In genomic region chr11:96956009-96956724, GRCm38 (mm10) we compare ENCODE assay signal across 10 mouse cellular contexts. TPM values are rescaled to one million over a fixed set of nuclear protein-coding genes. Genes with fewer than 3 reads are reported as not detected.
DNase-seq lines count a peak whose midpoint lies in the region; ATAC-seq and TF ChIP-seq lines count a peak whose summit lies in the region.
"Had no signal": no experiment of that assay in that cellular context is flagged by ENCODE, and none has a peak within 500 bp of the region (broad histone marks: within the 10 kb centered on the region; RNA-seq: fewer than 3 reads in every experiment).

No protein-coding gene starts in this region.

- WGBS in kidney, postnatal 0 days, result 62% methylated on average over 20 of the region's 20 CpGs
- 59% methylated on average over 20 of the region's 20 CpGs for WGBS in embryonic facial prominence, embryonic 11.5 days
- WGBS in liver, embryonic 11.5 days, result 50% methylated on average over 20 of the region's 20 CpGs
- 69% methylated on average over 20 of the region's 20 CpGs for WGBS in neural tube, embryonic 15.5 days

- no peak overlapping the region for H3K4me2 ChIP-seq in kidney, postnatal 0 days (ENCODE audit: low read length)
- no peak overlapping the region for H3K4me2 ChIP-seq in embryonic facial prominence, embryonic 11.5 days (ENCODE audit: low read depth, low read length)
- H3K4me2 ChIP-seq in liver, embryonic 11.5 days, result peak overlapping the region; percentile 40
- no peak overlapping the region for H3K4me2 ChIP-seq in neural tube, embryonic 15.5 days

- no peak overlapping the region for H3K4me3 ChIP-seq in kidney, postnatal 0 days (replicated peaks; ENCODE audit: low read depth, low read length)
- H3K4me3 ChIP-seq in G1E (ENCODE audit: low read depth, low read length), result peak overlapping the region; percentile 61; the same call in 1 of the 2 replicates
- H3K4me3 ChIP-seq in embryonic facial prominence, embryonic 11.5 days (ENCODE audit: low read depth, low read length), result no peak overlapping the region
- H3K4me3 ChIP-seq in liver, embryonic 11.5 days (ENCODE audit: low read depth, low read length), result no peak overlapping the region
- H3K4me3 ChIP-seq in neural tube, embryonic 15.5 days (replicated peaks), result no peak overlapping the region

- H3K9me3 ChIP-seq in kidney, postnatal 0 days (replicated peaks; ENCODE audit: low read length), result no peaks in the 10 kb centered on the region
- no peaks in the 10 kb centered on the region for H3K9me3 ChIP-seq in G1E (replicated peaks)
- H3K9me3 ChIP-seq in embryonic facial prominence, embryonic 11.5 days (replicated peaks; ENCODE audit: control insufficient read depth, low read length), result no peaks in the 10 kb centered on the region
- no peaks in the 10 kb centered on the region for H3K9me3 ChIP-seq in liver, embryonic 11.5 days (ENCODE audit: control insufficient read depth, low read length)
- no peaks in the 10 kb centered on the region for H3K9me3 ChIP-seq in neural tube, embryonic 15.5 days (replicated peaks)

- no peak for ATAC-seq in kidney, postnatal 0 days (replicated peaks; ENCODE audit: low FRiP score, low read depth)
- peak; percentile 77 for ATAC-seq in G1E (ENCODE audit: extremely low read depth, insufficient number of reproducible peaks, low FRiP score, poor library complexity, severe bottlenecking)
- ATAC-seq in embryonic facial prominence, embryonic 11.5 days (replicated peaks; ENCODE audit: insufficient number of reproducible peaks, low FRiP score, low TSS enrichment, low read depth), result no peak
- ATAC-seq in liver, embryonic 11.5 days (replicated peaks; ENCODE audit: low FRiP score), result peak; percentile 81
- ATAC-seq in neural tube, embryonic 15.5 days (ENCODE audit: low FRiP score), result no peak

- no peaks in the 10 kb centered on the region for H3K27me3 ChIP-seq in kidney, postnatal 0 days (ENCODE audit: insufficient read depth, low read length)
- H3K27me3 ChIP-seq in G1E (ENCODE audit: insufficient read depth, low read length), result no peaks in the 10 kb centered on the region
- H3K27me3 ChIP-seq in embryonic facial prominence, embryonic 11.5 days (ENCODE audit: control insufficient read depth, insufficient read depth, low read length), result no peaks in the 10 kb centered on the region
- no peaks in the 10 kb centered on the region for H3K27me3 ChIP-seq in liver, embryonic 11.5 days (replicated peaks; ENCODE audit: control insufficient read depth, insufficient read depth, low read length)
- no peaks in the 10 kb centered on the region for H3K27me3 ChIP-seq in neural tube, embryonic 15.5 days (replicated peaks)

- peak; percentile 59 for TF ChIP-seq CTCF in kidney, postnatal 0 days (IDR thresholded peaks at IDR 0.05; ENCODE audit: low read depth)
- peak; percentile 48 for TF ChIP-seq CTCF in G1E (IDR thresholded peaks at IDR 0.05; ENCODE audit: low read depth, low read length)

- H3K27ac ChIP-seq in kidney, postnatal 0 days, result no peak overlapping the region
- H3K27ac ChIP-seq in embryonic facial prominence, embryonic 11.5 days (replicated peaks; ENCODE audit: low read depth, low read length), result no peak overlapping the region
- peak overlapping the region; percentile 23 for H3K27ac ChIP-seq in liver, embryonic 11.5 days (ENCODE audit: low read depth, low read length)
- H3K27ac ChIP-seq in neural tube, embryonic 15.5 days (replicated peaks), result no peak overlapping the region

- H3K4me1 ChIP-seq in kidney, postnatal 0 days (replicated peaks; ENCODE audit: insufficient read depth, low read length), result no peaks in the 10 kb centered on the region
- peaks cover 94% of the 10 kb centered on the region for H3K4me1 ChIP-seq in G1E (ENCODE audit: insufficient read depth, low read depth, low read length)
- no peaks in the 10 kb centered on the region for H3K4me1 ChIP-seq in embryonic facial prominence, embryonic 11.5 days (ENCODE audit: control insufficient read depth, insufficient read depth, low read length)
- peaks cover 34% of the 10 kb centered on the region for H3K4me1 ChIP-seq in liver, embryonic 11.5 days (replicated peaks; ENCODE audit: control insufficient read depth, insufficient read depth, low read length)
- no peaks in the 10 kb centered on the region for H3K4me1 ChIP-seq in neural tube, embryonic 15.5 days

- peaks cover 49% of the 10 kb centered on the region; the same call in 1 of the 2 replicates for H3K36me3 ChIP-seq in kidney, postnatal 0 days (ENCODE audit: insufficient read depth, low read length)
- H3K36me3 ChIP-seq in G1E (replicated peaks), result peaks cover 98% of the 10 kb centered on the region
- peaks cover 22% of the 10 kb centered on the region for H3K36me3 ChIP-seq in embryonic facial prominence, embryonic 11.5 days (replicated peaks; ENCODE audit: control insufficient read depth, insufficient read depth, low read depth, low read length)
- H3K36me3 ChIP-seq in liver, embryonic 11.5 days (ENCODE audit: control insufficient read depth, insufficient read depth, low read length), result peaks cover 72% of the 10 kb centered on the region
- H3K36me3 ChIP-seq in neural tube, embryonic 15.5 days, result peaks cover 79% of the 10 kb centered on the region

- H3K9ac ChIP-seq in kidney, postnatal 0 days (ENCODE audit: low read depth, low read length), result no peak overlapping the region
- H3K9ac ChIP-seq in embryonic facial prominence, embryonic 11.5 days (replicated peaks; ENCODE audit: low read length), result no peak overlapping the region
- H3K9ac ChIP-seq in liver, embryonic 11.5 days (ENCODE audit: low read depth, low read length), result no peak overlapping the region
- no peak overlapping the region for H3K9ac ChIP-seq in neural tube, embryonic 15.5 days (replicated peaks)

- no peak for DNase-seq in kidney, postnatal 0 days (ENCODE audit: low spot score)
- DNase-seq in kidney, postnatal 14 days, result no peak
- DNase-seq in G1E (ENCODE audit: low spot score), result peak; percentile 70
- peak; percentile 49 for DNase-seq in embryonic facial prominence, embryonic 11.5 days (ENCODE audit: low spot score)
- DNase-seq in liver, embryonic 11.5 days (ENCODE audit: low spot score), result no peak
- DNase-seq in urinary bladder, postnatal 14 days (ENCODE audit: low spot score), result no peak
- DNase-seq in kidney, adult 18-20 months, result no peak
- DNase-seq: lung, postnatal 14 days had no signal

RNA-seq across cellular contexts. Expression of gene Pnpo, which starts 12.4 kb away (rescaled TPM):
- 31.7 and 33.2 TPM in 2 replicates for polyA plus RNA-seq in kidney, postnatal 0 days (2015; fragmentation: Nextera tagmentation; extraction: Ambion mirVana)
- 119 and 123 TPM in 2 replicates for total RNA-seq in G1E (2014; fragmentation: Nextera tagmentation)
- 298 and 340 TPM in 2 replicates for total RNA-seq in G1E (2017)
- polyA plus RNA-seq in G1E (2012), result 64.1 and 97.1 TPM in 2 replicates
- 26.7 and 29.0 TPM in 2 replicates for polyA plus RNA-seq in embryonic facial prominence, embryonic 11.5 days (2014; fragmentation: Nextera tagmentation; extraction: Ambion mirVana)
- polyA plus RNA-seq in liver, embryonic 11.5 days (2014; fragmentation: Nextera tagmentation; extraction: Ambion mirVana), result 206 and 226 TPM in 2 replicates
- 30.8 and 35.8 TPM in 2 replicates for polyA plus RNA-seq in neural tube, embryonic 15.5 days (2015; fragmentation: Nextera tagmentation; extraction: Ambion mirVana)

RNA-seq across cellular contexts. Expression of gene Sp2, which starts 26.6 kb away (rescaled TPM):
- 16.3 and 16.4 TPM in 2 replicates for polyA plus RNA-seq in kidney, postnatal 0 days (2015; fragmentation: Nextera tagmentation; extraction: Ambion mirVana)
- total RNA-seq in G1E (2014; fragmentation: Nextera tagmentation) (27.9 and 32.3 TPM in 2 replicates), G1E (2017) (0.99 and 1.6 TPM in 2 replicates)
- 46.6 and 54.6 TPM in 2 replicates for polyA plus RNA-seq in G1E (2012)
- 15.8 and 18.3 TPM in 2 replicates for polyA plus RNA-seq in embryonic facial prominence, embryonic 11.5 days (2014; fragmentation: Nextera tagmentation; extraction: Ambion mirVana)
- polyA plus RNA-seq in liver, embryonic 11.5 days (2014; fragmentation: Nextera tagmentation; extraction: Ambion mirVana), result 18.3 and 18.9 TPM in 2 replicates
- polyA plus RNA-seq in neural tube, embryonic 15.5 days (2015; fragmentation: Nextera tagmentation; extraction: Ambion mirVana), result 13.0 and 15.8 TPM in 2 replicates

RNA-seq across cellular contexts. Expression of gene Prr15l, which starts 28.3 kb away (rescaled TPM):
- polyA plus RNA-seq in kidney, postnatal 0 days (2015; fragmentation: Nextera tagmentation; extraction: Ambion mirVana), result 76.5 and 88.2 TPM in 2 replicates
- total RNA-seq in G1E (2014; fragmentation: Nextera tagmentation), result not detected in 2 replicates
- total RNA-seq in G1E (2017), result 0.05 and 0.17 TPM in 2 replicates
- polyA plus RNA-seq in G1E (2012), result 0.11 and 0.17 TPM in 2 replicates
- 1.7 and 2.8 TPM in 2 replicates for polyA plus RNA-seq in embryonic facial prominence, embryonic 11.5 days (2014; fragmentation: Nextera tagmentation; extraction: Ambion mirVana)
- polyA plus RNA-seq in liver, embryonic 11.5 days (2014; fragmentation: Nextera tagmentation; extraction: Ambion mirVana), result 1.8 and 2.2 TPM in 2 replicates
- polyA plus RNA-seq in neural tube, embryonic 15.5 days (2015; fragmentation: Nextera tagmentation; extraction: Ambion mirVana), result 0.47 and 5.2 TPM in 2 replicates
- total RNA-seq: gastrocnemius, postnatal 36 days had no signal

RNA-seq across cellular contexts. Expression of gene Cdk5rap3, which starts 39.9 kb away (rescaled TPM):
- 77.8 and 81.6 TPM in 2 replicates for polyA plus RNA-seq in kidney, postnatal 0 days (2015; fragmentation: Nextera tagmentation; extraction: Ambion mirVana)
- total RNA-seq in G1E (2014; fragmentation: Nextera tagmentation) (30.6 and 31.7 TPM in 2 replicates), G1E (2017) (51.3 and 59.3 TPM in 2 replicates)
- polyA plus RNA-seq in G1E (2012), result 63.6 TPM in 2 replicates
- polyA plus RNA-seq in embryonic facial prominence, embryonic 11.5 days (2014; fragmentation: Nextera tagmentation; extraction: Ambion mirVana), result 76.0 and 76.2 TPM in 2 replicates
- polyA plus RNA-seq in liver, embryonic 11.5 days (2014; fragmentation: Nextera tagmentation; extraction: Ambion mirVana), result 69.6 and 71.3 TPM in 2 replicates
- 82.4 and 85.7 TPM in 2 replicates for polyA plus RNA-seq in neural tube, embryonic 15.5 days (2015; fragmentation: Nextera tagmentation; extraction: Ambion mirVana)

RNA-seq across cellular contexts. Expression of gene Sp6, which starts 57.0 kb away (rescaled TPM):
- 1.5 and 2.0 TPM in 2 replicates for polyA plus RNA-seq in kidney, postnatal 0 days (2015; fragmentation: Nextera tagmentation; extraction: Ambion mirVana)
- not detected in 2 replicates for total RNA-seq in G1E (2014; fragmentation: Nextera tagmentation)
- 0.05 and 0.12 TPM in 2 replicates for total RNA-seq in G1E (2017)
- polyA plus RNA-seq in G1E (2012), result 0.01 TPM in 1 of 2 replicates, not detected in the other
- polyA plus RNA-seq in embryonic facial prominence, embryonic 11.5 days (2014; fragmentation: Nextera tagmentation; extraction: Ambion mirVana), result 0.29 and 0.45 TPM in 2 replicates
- polyA plus RNA-seq in liver, embryonic 11.5 days (2014; fragmentation: Nextera tagmentation; extraction: Ambion mirVana), result 0.17 TPM in 1 of 2 replicates, not detected in the other
- polyA plus RNA-seq in neural tube, embryonic 15.5 days (2015; fragmentation: Nextera tagmentation; extraction: Ambion mirVana), result 0.23 and 0.52 TPM in 2 replicates
- total RNA-seq: gastrocnemius, postnatal 36 days had no signal

Comparison
In these comparisons a context has a peak if more than half of its experiments do, and no peak if none do; other contexts are left out.
1. ATAC-seq: peak in G1E (single experiment) and liver, embryonic 11.5 days (single experiment); none in kidney, postnatal 0 days (single experiment), embryonic facial prominence, embryonic 11.5 days (single experiment) and neural tube, embryonic 15.5 days (single experiment).
2. DNase-seq: peak in G1E (single experiment) and embryonic facial prominence, embryonic 11.5 days (single experiment); none in kidney, postnatal 0 days (single experiment), kidney, postnatal 14 days (single experiment), liver, embryonic 11.5 days (single experiment), urinary bladder, postnatal 14 days (single experiment) and kidney, adult 18-20 months (single experiment).
3. RNA of gene Prr15l, which starts 28.3 kb away (polyA plus RNA-seq): 76.5 to 88.2 TPM in kidney, postnatal 0 days; 1.8 to 2.2 TPM in liver, embryonic 11.5 days, 1.7 to 2.8 TPM in embryonic facial prominence, embryonic 11.5 days, 0.47 to 5.2 TPM in neural tube, embryonic 15.5 days and 0.11 to 0.17 TPM in G1E; every median in the first group is over 10 times any median in the second.